Mouse (Mus musculus): Measurements from ENCODE around the gene Gm2a.

GRCm38 (mm10) chr11:55069023-55069422, 28.9 kb upstream of the Gm2a start:
- TF ChIP-seq RCOR1 (IDR thresholded peaks at IDR 0.05; ENCODE audit: low read depth, low read length) (no peak), EP300 (IDR thresholded peaks at IDR 0.05; ENCODE audit: low read depth in 1 of 2, low read length in 2 of 2) (no peak), CTCF (IDR thresholded peaks at IDR 0.05 in 2 of 3, conservative IDR thresholded peaks at IDR 0.05 in 1 of 3; ENCODE audit: control insufficient read depth in 1 of 3, insufficient read depth in 1 of 3, low read depth in 2 of 3, low read length in 3 of 3, poor library complexity in 1 of 3, severe bottlenecking in 1 of 3) (no peak), ZC3H11A (IDR thresholded peaks at IDR 0.05; ENCODE audit: low read depth, low read length) (no peak), MYC (IDR thresholded peaks at IDR 0.05; ENCODE audit: low read depth, low read length) (no peak), POLR2A (IDR thresholded peaks at IDR 0.05; ENCODE audit: control insufficient read depth in 1 of 2, insufficient read depth in 1 of 2, low read depth in 1 of 2, low read length in 2 of 2, poor library complexity in 1 of 2) (no peak), HCFC1 (IDR thresholded peaks at IDR 0.05; ENCODE audit: low read depth, low read length) (no peak), NRF1 (IDR thresholded peaks at IDR 0.05; ENCODE audit: insufficient read depth, low read depth, low read length, poor library complexity, severe bottlenecking) (no peak), TCF12 (IDR thresholded peaks at IDR 0.05; ENCODE audit: low read depth, low read length) (no peak)
